Mouse (Mus musculus): ENCODE results near the gene Dok3. TPM values are rescaled to one million over a fixed set of nuclear protein-coding genes. Genes with fewer than 3 reads are reported as not detected.

The Dok3 gene
- polyA plus RNA-seq (2012; rRNA removed), result 16.3 and 16.8 TPM in 2 replicates

GRCm38 (mm10) chr13:55529198-55529915 is at the start of gene Dok3:
TSS of gene Dok3 (minus strand) at chr13:55529296.

DNA sequence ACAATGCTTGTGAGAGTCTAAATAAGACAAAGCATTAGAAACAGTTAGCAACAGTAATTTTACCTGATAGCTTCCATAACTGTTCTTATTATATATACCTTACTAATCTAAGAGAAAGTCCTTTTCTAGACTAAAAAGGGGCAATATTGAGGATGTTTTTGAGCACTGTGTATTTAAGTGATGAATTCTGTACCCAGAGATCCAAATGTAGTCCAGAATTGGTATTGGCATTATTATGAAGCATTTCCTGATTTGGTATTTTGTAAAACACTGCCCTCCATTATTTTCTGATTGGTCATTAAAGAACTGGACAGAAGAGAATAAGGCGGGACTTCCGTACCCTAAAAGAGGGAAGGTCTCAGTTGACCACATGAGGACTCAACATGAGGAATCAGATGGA is 44.3 kb upstream of the Dok3 start, which contains the start of gene Tmed9:
Tmed9 (plus strand) TSS at position 301 of the 400 bp plus-strand sequence.

GRCm38 (mm10) chr13:55571027-55571751 is 42.1 kb upstream of the Dok3 start, which contains the start of gene Fam193b:
TSS of gene Fam193b (minus strand) at chr13:55571120.

GRCm38 (mm10) chr13:55536194-55537175 is 7.4 kb upstream of the Dok3 start, which contains the start of gene Ddx41:
TSS of gene Ddx41 (minus strand) at chr13:55536658.

GRCm38 (mm10) chr13:55513111-55513748 is 15.9 kb downstream of the Dok3 start, which contains the start of gene Pdlim7:
TSS of gene Pdlim7 (minus strand) at chr13:55513676.

GRCm38 (mm10) chr13:55487578-55488498 is 41.3 kb downstream of the Dok3 start, which contains the start of gene Dbn1:
TSS of gene Dbn1 (minus strand) at chr13:55488111.

Other genes starting within 250 kb of the Dok3 start
- 566 and 652 TPM in 2 replicates for gene Prelid1, start 208.8 kb downstream of the Dok3 start, polyA plus RNA-seq (2012; rRNA removed)
- 75.2 and 86.3 TPM in 2 replicates for gene Rab24, start 207.3 kb downstream of the Dok3 start, polyA plus RNA-seq (2012; rRNA removed)
- 10.4 and 11.5 TPM in 2 replicates for gene Mxd3, start 199.5 kb downstream of the Dok3 start, polyA plus RNA-seq (2012; rRNA removed)
- gene Lman2, start 166.5 kb downstream of the Dok3 start, polyA plus RNA-seq (2012; rRNA removed), result 99.2 and 117 TPM in 2 replicates
- gene Rgs14, start 159.6 kb downstream of the Dok3 start, polyA plus RNA-seq (2012; rRNA removed), result 4.9 and 5.9 TPM in 2 replicates
- 1.0 and 1.6 TPM in 2 replicates for gene Slc34a1, start 131.1 kb downstream of the Dok3 start, polyA plus RNA-seq (2012; rRNA removed)
- gene Pfn3, start 114.1 kb downstream of the Dok3 start, polyA plus RNA-seq (2012; rRNA removed), result not detected in 2 replicates
- 0.40 and 0.46 TPM in 2 replicates for gene F12, start 102.5 kb downstream of the Dok3 start, polyA plus RNA-seq (2012; rRNA removed)
- 66.0 and 66.1 TPM in 2 replicates for gene Grk6, start 84.2 kb downstream of the Dok3 start, polyA plus RNA-seq (2012; rRNA removed)
- 9.9 and 10.6 TPM in 2 replicates for gene Prr7, start 65.0 kb downstream of the Dok3 start, polyA plus RNA-seq (2012; rRNA removed)
- gene Dbn1, start 41.2 kb downstream of the Dok3 start, polyA plus RNA-seq (2012; rRNA removed), result 36.7 and 36.9 TPM in 2 replicates
- gene Pdlim7, start 15.6 kb downstream of the Dok3 start, polyA plus RNA-seq (2012; rRNA removed), result 178 and 184 TPM in 2 replicates
- gene Ddx41, start 7.4 kb upstream of the Dok3 start, polyA plus RNA-seq (2012; rRNA removed), result 66.3 and 71.4 TPM in 2 replicates
- gene Fam193b, start 41.8 kb upstream of the Dok3 start, polyA plus RNA-seq (2012; rRNA removed), result 87.1 and 98.0 TPM in 2 replicates
- 65.8 and 80.9 TPM in 2 replicates for gene Tmed9, start 44.4 kb upstream of the Dok3 start, polyA plus RNA-seq (2012; rRNA removed)
- 26.1 and 27.8 TPM in 2 replicates for gene B4galt7, start 70.6 kb upstream of the Dok3 start, polyA plus RNA-seq (2012; rRNA removed)
- 13.5 and 15.2 TPM in 2 replicates for gene Caml, start 93.7 kb upstream of the Dok3 start, polyA plus RNA-seq (2012; rRNA removed)
- 7.7 and 7.9 TPM in 2 replicates for gene Ddx46, start 105.7 kb upstream of the Dok3 start, polyA plus RNA-seq (2012; rRNA removed)
- 14.3 and 17.9 TPM in 2 replicates for gene B230219D22Rik, start 163.8 kb upstream of the Dok3 start, polyA plus RNA-seq (2012; rRNA removed)
- 41.7 and 46.7 TPM in 2 replicates for gene Txndc15, start 185.4 kb upstream of the Dok3 start, polyA plus RNA-seq (2012; rRNA removed)
- 18.6 and 34.2 TPM in 2 replicates for gene Pcbd2, start 198.1 kb upstream of the Dok3 start, polyA plus RNA-seq (2012; rRNA removed)

Measured in colon, adult 2 months (tissue).